Comparison of ENCODE assay signal across 29 mouse cellular contexts in the genomic region with DNA sequence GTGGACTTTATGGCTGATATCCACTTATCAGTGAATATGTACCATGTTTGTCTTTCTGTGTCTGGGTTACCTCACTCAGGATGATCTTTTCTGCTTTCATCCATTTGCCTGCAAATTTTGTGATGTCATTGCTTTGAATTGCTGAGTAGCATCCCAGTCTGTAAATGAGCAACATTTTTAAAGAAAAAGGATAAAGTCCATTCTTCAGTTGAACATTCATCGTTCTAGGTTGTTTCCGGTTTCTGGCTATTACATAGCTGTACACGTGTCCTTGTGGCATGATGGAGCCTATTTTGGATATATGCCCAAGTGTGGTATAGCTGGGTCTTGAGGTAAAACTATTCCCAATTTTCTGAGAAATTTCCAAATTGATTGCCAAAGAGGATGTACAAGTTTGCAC.
"Had no signal": no experiment of that assay in that cellular context is flagged by ENCODE, and none has a peak within 500 bp of the region (broad histone marks: within the 10 kb centered on the region; RNA-seq: fewer than 3 reads in every experiment).

No protein-coding gene starts in this region.

- H3K4me1 ChIP-seq: heart, embryonic 13.5 days; heart, embryonic 15.5 days; hindbrain, embryonic 10.5 days; hindbrain, embryonic 12.5 days; hindbrain, embryonic 13.5 days; hindbrain, embryonic 15.5 days had no signal

- H3K9me3 ChIP-seq: heart, embryonic 10.5 days; heart, embryonic 12.5 days; heart, embryonic 13.5 days; heart, embryonic 15.5 days; hindbrain, embryonic 10.5 days; hindbrain, embryonic 12.5 days; hindbrain, embryonic 13.5 days; hindbrain, embryonic 15.5 days; intestine, embryonic 15.5 days had no signal

- ATAC-seq: hindbrain, embryonic 16.5 days; hindbrain, postnatal 0 days; inflammation-experienced regulatory T-cells, adult 6 months; intestine, embryonic 15.5 days; intestine, embryonic 16.5 days; intestine, postnatal 0 days had no signal

- H3K27me3 ChIP-seq: heart, embryonic 12.5 days; heart, embryonic 13.5 days; heart, embryonic 15.5 days; hindbrain, embryonic 12.5 days; hindbrain, embryonic 13.5 days; hindbrain, embryonic 15.5 days; intestine, embryonic 15.5 days had no signal

- H3K9ac ChIP-seq: heart, embryonic 12.5 days; heart, embryonic 13.5 days; heart, embryonic 15.5 days; hindbrain, embryonic 12.5 days; hindbrain, embryonic 13.5 days; hindbrain, embryonic 14.5 days; hindbrain, embryonic 15.5 days; intestine, embryonic 15.5 days had no signal

- H3K4me2 ChIP-seq: heart, embryonic 11.5 days; heart, embryonic 12.5 days; heart, embryonic 13.5 days; heart, embryonic 15.5 days; hindbrain, embryonic 12.5 days; hindbrain, embryonic 13.5 days; hindbrain, embryonic 14.5 days; hindbrain, embryonic 15.5 days; intestine, embryonic 15.5 days had no signal

- H3K4me3 ChIP-seq: heart, adult 2 months; heart, embryonic 10.5 days; heart, embryonic 12.5 days; heart, embryonic 13.5 days; heart, embryonic 15.5 days; hindbrain, embryonic 10.5 days; hindbrain, embryonic 12.5 days; hindbrain, embryonic 13.5 days; hindbrain, embryonic 15.5 days; intestine, embryonic 15.5 days; layer of hippocampus, adult 2 months; left cerebral cortex, adult 2 months had no signal

- DNase-seq: heart, adult 2 months; heart, postnatal 10 days; heart, postnatal 14 days; heart, postnatal 36 days; heart, postnatal 4 days; kidney, adult 18-20 months; kidney, postnatal 10 days; kidney, postnatal 4 days; layer of hippocampus, adult 9-11 months; layer of hippocampus, postnatal 36 days had no signal

- H3K27ac ChIP-seq: heart, adult 2 months; heart, embryonic 10.5 days; heart, embryonic 13.5 days; heart, embryonic 15.5 days; hindbrain, embryonic 10.5 days; hindbrain, embryonic 12.5 days; hindbrain, embryonic 13.5 days; hindbrain, embryonic 14.5 days; hindbrain, embryonic 15.5 days; hindbrain, postnatal 0 days; intestine, embryonic 15.5 days; kidney, postnatal 0 days; layer of hippocampus, adult 2 months; left cerebral cortex, adult 2 months had no signal

- H3K36me3 ChIP-seq: heart, embryonic 10.5 days; heart, embryonic 12.5 days; heart, embryonic 13.5 days; heart, embryonic 15.5 days; hindbrain, embryonic 10.5 days; hindbrain, embryonic 12.5 days; hindbrain, embryonic 13.5 days; hindbrain, embryonic 15.5 days; intestine, embryonic 15.5 days had no signal
